Mouse (Mus musculus) midbrain, embryonic 12.5 days (tissue): Measurements from ENCODE around the gene Abcg8. TPM values are rescaled to one million over a fixed set of nuclear protein-coding genes. Genes with fewer than 3 reads are reported as not detected.
A peak's percentile ranks its signal among the peaks of the same experiment; 100 is the strongest.

Experiments used
- ATAC-seq: fragments of 200-750 bp; cut with Nextera tagmentation; 2 replicates; pipeline ENCODE4 v1.8.0; 2017; ENCODE audit warnings: low read depth, moderate TSS enrichment, moderate library complexity; ENCODE audit not compliant: low FRiP score
- H3K27ac ChIP-seq: fragments of 300-500 bp; sonication (generic); replicated peaks from 2 replicates; pipeline ENCODE4 v1.5.1; 2016; ENCODE audit warnings: mild to moderate bottlenecking
- H3K27me3 ChIP-seq: fragments of 300-500 bp; sonication (generic); 2 replicates; pipeline ENCODE4 v1.6.1; 2016; ENCODE audit warnings: mild to moderate bottlenecking
- H3K36me3 ChIP-seq: fragments of 300-500 bp; sonication (generic); 2 replicates; pipeline ENCODE4 v1.6.1; 2016
- H3K4me1 ChIP-seq: fragments of 300-500 bp; sonication (generic); 2 replicates; pipeline ENCODE4 v1.6.1; 2016
- H3K4me2 ChIP-seq: fragments of 300-500 bp; sonication (generic); replicated peaks from 2 replicates; pipeline ENCODE4 v1.6.1; 2016; ENCODE audit warnings: mild to moderate bottlenecking, moderate library complexity
- H3K4me3 ChIP-seq: fragments of 300-500 bp; sonication (generic); 2 replicates; pipeline ENCODE4 v1.5.1; 2016; ENCODE audit warnings: mild to moderate bottlenecking
- H3K9ac ChIP-seq: fragments of 300-500 bp; sonication (generic); replicated peaks from 2 replicates; pipeline ENCODE4 v1.6.1; 2016; ENCODE audit warnings: mild to moderate bottlenecking, moderate library complexity
- H3K9me3 ChIP-seq: fragments of 300-500 bp; sonication (generic); 2 replicates; pipeline ENCODE4 v1.6.1; 2016; ENCODE audit warnings: mild to moderate bottlenecking
- WGBS: fragments of 180-500 bp; shearing (Covaris S2); methylation state at CpG from one replicate; pipeline ENCODE4 v1.1.7; 2016; 5-methylcytosine and 5-hydroxymethylcytosine counted together
- polyA plus RNA-seq: library from polyadenylated mRNA; unstranded; fragments of >200 nt; fragmentation: Nextera tagmentation; extraction: Ambion mirVana; gene quantifications from 2 replicates; pipeline ENCODE4 v1.2.1, GENCODE M21; 2016

Gene Abcg8
- polyA plus RNA-seq, 1 experiment from 2014 or later = 0.08 TPM

DNA sequence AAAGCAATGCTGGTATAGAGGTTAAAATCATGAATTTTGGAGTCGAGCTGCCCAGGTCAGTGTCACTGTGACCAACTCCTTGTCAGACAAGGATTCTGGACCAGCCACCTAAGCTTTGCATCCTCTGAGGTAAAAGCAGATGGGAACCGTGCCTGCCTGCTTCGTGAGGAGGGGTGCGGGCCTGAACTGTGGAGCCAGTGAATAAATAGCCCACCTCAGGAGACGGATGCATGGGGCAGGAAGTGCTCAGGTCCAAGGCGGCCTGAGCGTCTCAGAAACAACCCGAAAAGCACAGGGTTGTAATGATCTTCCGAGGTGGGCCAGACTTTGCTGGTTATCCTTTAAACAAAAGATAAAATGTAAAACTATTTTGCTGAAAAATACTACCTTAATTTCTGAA is 31.0 kb upstream of the Abcg8 start:
- Histone ChIP-seq H3K27me3 (no peaks in the 10 kb centered on the region), H3K4me2 (no peak overlapping the region), H3K9ac (no peak overlapping the region), H3K36me3 (no peaks in the 10 kb centered on the region), H3K4me3 (no peak overlapping the region), H3K27ac (no peak overlapping the region), H3K9me3 (no peaks in the 10 kb centered on the region), H3K4me1 (peaks cover 21% of the 10 kb centered on the region)
- no peak for ATAC-seq
- WGBS = 26% methylated on average over 9 of the region's 9 CpGs

DNA sequence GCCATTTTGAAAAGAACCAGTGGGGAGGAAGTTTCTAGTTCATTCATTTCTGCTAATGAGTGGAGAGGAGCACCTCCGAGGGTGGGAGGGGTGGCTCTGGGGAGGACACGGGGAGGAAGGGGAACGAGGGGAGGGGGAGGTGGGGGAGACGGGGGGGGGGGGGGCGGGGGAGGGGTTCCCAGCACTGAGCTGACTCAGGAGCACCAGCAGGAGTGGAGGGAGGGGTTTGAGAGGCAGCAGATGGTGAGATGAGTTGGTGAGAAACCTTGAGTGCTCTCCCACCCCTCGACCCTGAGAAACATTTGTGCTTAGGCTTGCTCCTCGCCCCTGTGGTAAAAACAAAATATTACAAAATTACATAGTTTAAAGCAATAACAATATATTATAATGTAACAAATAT is 30.2 kb upstream of the Abcg8 start:
- H3K36me3 ChIP-seq = no peaks in the 10 kb centered on the region
- peaks cover 21% of the 10 kb centered on the region for H3K4me1 ChIP-seq
- ATAC-seq = no peak
- H3K9me3 ChIP-seq = no peaks in the 10 kb centered on the region
- H3K27me3 ChIP-seq = no peaks in the 10 kb centered on the region
- H3K4me3 ChIP-seq = no peak overlapping the region
- H3K9ac ChIP-seq = no peak overlapping the region
- H3K27ac ChIP-seq = no peak overlapping the region
- no peak overlapping the region for H3K4me2 ChIP-seq
- WGBS = 42% methylated on average over 3 of the region's 7 CpGs

DNA sequence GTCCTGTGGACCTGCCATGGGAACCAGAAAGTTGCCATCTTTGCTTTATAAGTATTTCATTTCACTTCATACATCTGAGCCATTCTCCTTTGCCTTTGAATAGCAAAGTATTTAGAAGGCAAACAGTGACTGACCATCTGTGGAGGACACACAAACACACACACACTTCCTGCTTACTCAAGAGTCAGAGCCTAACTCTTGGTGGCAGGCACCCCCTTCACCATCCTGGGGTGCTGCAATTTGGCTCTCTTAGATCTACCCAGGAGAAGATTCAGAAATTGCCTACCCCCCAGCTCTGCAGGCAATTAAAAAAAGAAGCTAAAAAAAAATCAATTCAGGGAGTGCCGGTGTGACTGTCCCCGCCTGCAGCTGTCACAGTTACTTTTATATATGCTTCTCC is 29.6 kb upstream of the Abcg8 start:
- WGBS = 68% methylated on average over 2 of the region's 2 CpGs
- no peaks in the 10 kb centered on the region for H3K9me3 ChIP-seq
- peaks cover 21% of the 10 kb centered on the region for H3K4me1 ChIP-seq
- H3K4me2 ChIP-seq = no peak overlapping the region
- H3K27ac ChIP-seq = no peak overlapping the region
- H3K27me3 ChIP-seq = no peaks in the 10 kb centered on the region
- no peak overlapping the region for H3K4me3 ChIP-seq
- H3K9ac ChIP-seq = no peak overlapping the region
- ATAC-seq = no peak
- no peaks in the 10 kb centered on the region for H3K36me3 ChIP-seq

DNA sequence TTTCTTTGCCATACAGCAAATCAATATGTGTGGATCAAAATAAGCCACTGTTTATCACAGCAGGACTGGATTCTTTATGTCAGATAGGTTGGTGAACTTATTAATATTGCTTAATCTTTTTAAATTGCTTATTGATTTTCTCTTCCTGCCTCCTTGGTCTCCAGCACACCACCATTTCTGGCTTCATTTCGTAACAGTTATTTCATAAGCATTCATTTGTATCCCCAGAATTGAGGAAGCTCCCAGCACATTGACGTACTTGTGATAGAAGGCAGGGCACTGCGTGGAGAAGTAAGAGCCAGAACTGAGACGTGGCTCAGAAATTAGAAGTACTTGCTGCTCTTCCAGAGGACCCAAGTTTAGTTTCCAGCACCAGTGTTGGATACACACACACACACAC is 28.5 kb upstream of the Abcg8 start:
- Histone ChIP-seq H3K36me3 (no peaks in the 10 kb centered on the region), H3K4me3 (no peak overlapping the region), H3K4me1 (peaks cover 21% of the 10 kb centered on the region), H3K27ac (no peak overlapping the region), H3K9me3 (no peaks in the 10 kb centered on the region), H3K4me2 (no peak overlapping the region), H3K9ac (no peak overlapping the region), H3K27me3 (no peaks in the 10 kb centered on the region)
- no peak for ATAC-seq
- 88% methylated on average over 4 of the region's 4 CpGs for WGBS

DNA sequence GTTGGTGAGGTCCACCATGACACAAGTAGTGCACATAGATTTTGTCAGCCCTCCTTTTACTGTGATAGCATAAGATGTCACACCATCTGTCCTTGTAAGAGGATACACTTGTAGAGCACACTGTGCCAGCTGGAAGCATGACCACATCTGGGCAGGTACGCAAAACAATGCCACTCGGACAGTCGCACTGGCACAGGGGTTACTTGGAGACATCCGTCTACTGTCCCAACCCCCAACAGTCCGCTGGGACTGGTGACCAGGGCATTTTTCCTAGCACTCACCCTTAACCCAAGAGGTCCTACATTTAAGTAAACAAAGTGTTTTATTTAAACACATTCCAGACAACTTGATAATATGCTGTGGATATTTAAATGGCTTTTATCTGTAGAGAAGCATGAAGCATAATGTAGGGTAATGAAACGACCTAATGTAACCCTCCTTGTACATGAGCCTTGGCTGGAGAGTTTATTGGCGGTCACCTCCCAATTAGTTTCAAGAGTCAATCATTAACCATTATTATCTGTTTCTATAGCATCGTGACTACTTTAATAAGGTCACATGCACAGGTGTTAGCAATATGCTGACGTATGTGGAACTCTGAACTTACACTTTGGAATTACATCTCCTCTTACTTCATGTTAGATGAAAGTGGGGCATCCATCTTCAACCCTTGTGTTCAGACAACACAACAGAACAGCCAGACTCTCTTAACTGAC is 25.6 kb upstream of the Abcg8 start:
- H3K9ac ChIP-seq = no peak overlapping the region
- H3K27me3 ChIP-seq = no peaks in the 10 kb centered on the region
- H3K4me3 ChIP-seq = no peak overlapping the region
- H3K4me1 ChIP-seq = peaks cover 10% of the 10 kb centered on the region
- no peak overlapping the region for H3K27ac ChIP-seq
- no peak overlapping the region for H3K4me2 ChIP-seq
- peaks cover 3% of the 10 kb centered on the region; the same call in 1 of the 2 replicates for H3K36me3 ChIP-seq
- 94% methylated on average over 9 of the region's 9 CpGs for WGBS
- H3K9me3 ChIP-seq = no peaks in the 10 kb centered on the region
- ATAC-seq = no peak

DNA sequence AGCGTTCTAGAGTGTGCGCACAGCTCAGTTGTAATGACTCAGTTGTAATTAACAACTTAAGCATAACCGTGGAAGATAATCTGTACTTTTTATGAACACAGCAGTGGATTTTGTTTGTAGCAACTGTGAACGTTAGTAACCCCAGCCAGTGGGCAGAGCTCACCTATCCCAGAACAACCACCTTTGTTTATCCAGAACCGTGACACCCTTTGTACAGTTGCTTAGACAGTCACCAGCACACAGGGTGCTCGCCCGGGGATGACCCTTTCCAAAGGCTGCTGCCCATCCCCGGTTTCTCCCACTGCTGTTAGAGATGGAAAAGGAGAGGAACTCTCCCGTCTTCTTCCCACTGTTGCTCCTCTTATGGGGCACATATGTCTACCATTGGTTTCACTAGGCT is 22.6 kb upstream of the Abcg8 start:
- peaks cover 3% of the 10 kb centered on the region; the same call in 1 of the 2 replicates for H3K36me3 ChIP-seq
- WGBS = 89% methylated on average over 9 of the region's 9 CpGs
- no peak for ATAC-seq
- H3K4me2 ChIP-seq = no peak overlapping the region
- H3K9ac ChIP-seq = no peak overlapping the region
- H3K9me3 ChIP-seq = no peaks in the 10 kb centered on the region
- H3K4me1 ChIP-seq = peaks cover 15% of the 10 kb centered on the region; the same call in 1 of the 2 replicates
- no peak overlapping the region for H3K27ac ChIP-seq
- H3K4me3 ChIP-seq = no peak overlapping the region
- H3K27me3 ChIP-seq = no peaks in the 10 kb centered on the region

DNA sequence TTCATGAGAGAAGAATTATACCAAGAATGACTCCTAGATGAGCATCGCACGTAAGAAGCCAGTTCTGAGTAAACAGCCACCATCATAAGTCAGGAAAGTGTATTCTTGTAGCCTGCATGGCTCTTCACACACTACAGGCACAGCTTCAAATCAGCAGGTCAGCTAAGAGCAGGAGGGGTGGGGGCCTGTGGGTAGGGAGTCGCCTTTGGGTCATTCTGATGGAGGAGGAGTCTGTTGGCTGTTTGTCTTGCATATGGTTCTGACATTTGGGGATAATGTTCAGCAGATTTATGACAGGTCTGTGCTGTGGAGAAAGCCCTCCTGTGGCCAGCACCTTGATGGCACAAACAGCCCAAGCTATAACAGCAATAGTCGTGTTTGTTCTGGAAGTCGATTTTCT is 19.9 kb upstream of the Abcg8 start:
- peak overlapping the region; percentile 11; the same call in 1 of the 2 replicates for H3K27ac ChIP-seq
- H3K4me2 ChIP-seq = no peak overlapping the region

DNA sequence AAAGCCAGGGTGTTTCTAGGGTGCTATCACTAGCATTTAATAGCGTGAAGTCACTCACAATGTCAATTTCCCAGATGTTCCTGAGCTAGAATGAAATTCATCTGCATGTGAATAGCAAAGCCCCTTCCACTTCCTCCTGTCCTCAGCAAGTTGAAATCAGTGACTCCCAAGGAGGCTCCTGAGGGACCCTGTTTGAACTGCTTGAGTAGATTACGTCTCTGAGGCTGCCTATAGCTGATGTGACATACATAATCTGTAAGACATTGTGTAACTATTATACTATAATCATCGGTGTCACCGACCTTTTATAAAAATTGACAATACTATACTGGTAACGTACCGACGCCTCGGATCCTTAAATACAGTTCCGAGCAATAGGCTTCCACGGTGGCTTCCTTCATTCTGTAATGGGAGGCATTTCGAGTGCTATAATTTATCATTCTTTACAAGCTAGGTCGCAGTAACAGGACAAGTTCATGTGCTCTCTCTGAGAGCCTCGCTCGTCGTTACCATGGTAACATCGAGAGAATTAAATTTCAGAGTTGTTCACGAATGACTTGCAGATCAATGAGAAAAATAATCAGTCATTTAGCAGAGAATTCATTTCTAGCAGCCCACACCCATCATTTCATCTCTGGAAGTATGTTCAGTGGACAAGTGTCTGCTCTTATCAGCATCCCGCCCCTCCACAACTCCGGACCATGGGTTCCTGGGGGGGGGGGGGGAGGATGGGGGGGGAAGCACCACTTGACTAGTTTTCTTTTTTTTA is 19.3 kb upstream of the Abcg8 start:
- H3K27ac ChIP-seq = peak overlapping the region; percentile 11; the same call in 1 of the 2 replicates
- 67% methylated on average over 19 of the region's 19 CpGs for WGBS
- ATAC-seq = no peak

More for the DNA sequence above, 19.9 kb upstream of the Abcg8 start:
- Histone ChIP-seq H3K4me3 (no peak overlapping the region), H3K9ac (no peak overlapping the region), H3K36me3 (peaks cover 3% of the 10 kb centered on the region; the same call in 1 of the 2 replicates), H3K4me1 (peaks cover 15% of the 10 kb centered on the region; the same call in 1 of the 2 replicates), H3K9me3 (no peaks in the 10 kb centered on the region), H3K27me3 (no peaks in the 10 kb centered on the region)
- ATAC-seq = no peak
- WGBS = 84% methylated on average over 5 of the region's 5 CpGs

DNA sequence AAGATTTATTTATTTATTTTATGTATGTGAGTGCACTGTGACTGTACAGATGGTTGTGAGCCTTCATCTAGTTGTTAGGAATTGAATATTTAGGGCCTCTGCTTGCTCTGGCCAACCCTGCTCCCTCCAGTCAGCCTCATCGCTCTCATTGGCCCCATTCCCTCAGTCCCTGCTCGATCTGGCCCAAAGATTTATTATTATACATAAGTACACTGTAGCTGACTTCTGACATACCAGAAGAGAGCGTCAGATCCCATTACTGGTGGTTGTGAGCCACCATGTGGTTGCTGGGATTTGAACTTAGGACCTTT is 18.7 kb upstream of the Abcg8 start:
- Histone ChIP-seq H3K9ac (no peak overlapping the region), H3K4me2 (no peak overlapping the region), H3K4me3 (no peak overlapping the region), H3K27ac (no peak overlapping the region), H3K9me3 (no peaks in the 10 kb centered on the region), H3K27me3 (no peaks in the 10 kb centered on the region), H3K36me3 (peaks cover 3% of the 10 kb centered on the region; the same call in 1 of the 2 replicates), H3K4me1 (peaks cover 15% of the 10 kb centered on the region; the same call in 1 of the 2 replicates)
- ATAC-seq = no peak
- 85% methylated on average over 3 of the region's 3 CpGs for WGBS

More for the DNA sequence above, 19.3 kb upstream of the Abcg8 start:
- Histone ChIP-seq H3K9me3 (no peaks in the 10 kb centered on the region), H3K9ac (no peak overlapping the region), H3K27me3 (no peaks in the 10 kb centered on the region), H3K4me3 (no peak overlapping the region), H3K4me2 (no peak overlapping the region), H3K4me1 (peaks cover 15% of the 10 kb centered on the region; the same call in 1 of the 2 replicates), H3K36me3 (peaks cover 3% of the 10 kb centered on the region; the same call in 1 of the 2 replicates)

DNA sequence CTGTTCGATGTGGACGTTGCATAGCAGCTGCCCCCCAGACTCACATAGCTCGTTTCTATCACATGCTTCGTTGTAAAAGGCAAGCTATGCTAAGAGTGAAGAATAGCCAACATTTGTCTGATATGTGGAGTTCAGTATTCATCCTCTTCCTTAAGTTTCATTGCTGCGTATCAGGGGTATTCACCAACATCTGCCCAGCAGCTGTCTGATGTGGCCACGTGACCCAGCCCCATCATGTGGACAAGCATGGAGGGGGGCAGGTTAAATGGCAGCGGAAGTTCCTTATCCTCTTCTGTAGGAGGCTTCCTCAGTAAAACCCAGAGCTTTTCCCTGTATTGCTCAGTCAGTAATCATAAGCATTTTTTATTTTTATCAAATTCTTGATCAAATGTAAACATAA is 18.3 kb upstream of the Abcg8 start:
- no peak for ATAC-seq
- no peaks in the 10 kb centered on the region for H3K9me3 ChIP-seq

DNA sequence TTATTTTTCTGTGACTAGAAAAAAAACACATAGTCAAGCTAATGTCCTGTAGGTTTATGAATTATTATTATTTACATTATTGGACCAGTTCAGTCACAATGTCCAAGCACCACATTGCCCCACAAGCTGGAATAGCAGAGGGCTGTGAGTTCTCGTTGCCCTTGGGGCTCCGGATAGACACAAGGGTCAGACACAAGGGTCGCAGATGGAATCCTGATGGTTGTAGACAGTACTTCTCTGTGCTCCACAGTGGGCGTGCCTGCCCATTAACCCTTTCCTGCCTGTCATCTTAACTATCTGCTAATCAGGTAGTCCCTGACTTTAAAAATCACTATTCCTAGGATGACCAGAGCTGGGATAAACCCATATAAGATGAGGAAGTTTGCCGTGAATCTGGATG is 17.9 kb upstream of the Abcg8 start:
- H3K27ac ChIP-seq = no peak overlapping the region
- no peaks in the 10 kb centered on the region for H3K9me3 ChIP-seq
- ATAC-seq = no peak
- no peak overlapping the region for H3K4me2 ChIP-seq
- H3K4me3 ChIP-seq = no peak overlapping the region
- no peaks in the 10 kb centered on the region for H3K27me3 ChIP-seq
- WGBS = 60% methylated on average over 5 of the region's 5 CpGs
- H3K4me1 ChIP-seq = peaks cover 15% of the 10 kb centered on the region; the same call in 1 of the 2 replicates
- peaks cover 3% of the 10 kb centered on the region; the same call in 1 of the 2 replicates for H3K36me3 ChIP-seq
- H3K9ac ChIP-seq = no peak overlapping the region

More for the DNA sequence above, 18.3 kb upstream of the Abcg8 start:
- peaks cover 15% of the 10 kb centered on the region; the same call in 1 of the 2 replicates for H3K4me1 ChIP-seq
- WGBS = 80% methylated on average over 7 of the region's 7 CpGs
- no peaks in the 10 kb centered on the region for H3K27me3 ChIP-seq
- no peak overlapping the region for H3K4me3 ChIP-seq
- H3K9ac ChIP-seq = no peak overlapping the region
- H3K4me2 ChIP-seq = no peak overlapping the region
- H3K36me3 ChIP-seq = peaks cover 3% of the 10 kb centered on the region; the same call in 1 of the 2 replicates
- no peak overlapping the region for H3K27ac ChIP-seq

DNA sequence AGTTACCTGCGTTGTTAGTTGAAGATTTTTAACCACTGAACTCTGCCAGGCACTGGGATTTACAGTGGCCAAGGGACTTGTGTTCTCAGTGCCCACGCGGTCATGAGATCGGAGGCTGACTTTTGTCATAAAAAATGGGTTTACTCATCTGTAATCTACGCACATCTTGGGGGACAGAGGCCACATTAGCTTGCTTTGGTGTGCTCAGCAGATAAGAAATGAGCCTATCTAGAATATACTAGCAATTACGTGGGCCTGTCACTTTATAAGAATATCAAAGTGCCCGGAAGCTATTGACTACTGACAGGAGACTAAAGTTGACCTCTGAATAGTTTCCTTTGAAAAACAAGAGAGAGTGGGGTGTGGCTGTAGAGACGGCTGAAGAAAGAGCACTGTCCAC is 17.2 kb upstream of the Abcg8 start:
- 77% methylated on average over 8 of the region's 8 CpGs for WGBS

More for the DNA sequence above, 17.2 kb upstream of the Abcg8 start:
- Histone ChIP-seq H3K36me3 (no peaks in the 10 kb centered on the region), H3K9ac (no peak overlapping the region), H3K4me3 (no peak overlapping the region), H3K4me1 (peaks cover 15% of the 10 kb centered on the region; the same call in 1 of the 2 replicates), H3K27ac (no peak overlapping the region), H3K9me3 (no peaks in the 10 kb centered on the region), H3K4me2 (no peak overlapping the region), H3K27me3 (no peaks in the 10 kb centered on the region)
- no peak for ATAC-seq
